15 mouse cellular contexts compared by ENCODE assay signal in genomic region chr4:76218065-76218464, GRCm38 (mm10).
"Had no signal": no experiment of that assay in that cellular context is flagged by ENCODE, and none has a peak within 500 bp of the region (broad histone marks: within the 10 kb centered on the region; RNA-seq: fewer than 3 reads in every experiment).

No protein-coding gene starts in this region.

- ATAC-seq: intestine, postnatal 0 days had no signal

- H3K36me3 ChIP-seq: liver, embryonic 13.5 days; midbrain, embryonic 12.5 days; stomach, embryonic 15.5 days had no signal

- DNase-seq: kidney, adult 2 months; kidney, postnatal 25 days; layer of hippocampus, adult 9-11 months; liver, embryonic 13.5 days; lung, adult 2 months; lung, postnatal 14 days; lung, postnatal 4 days; right cerebral cortex, postnatal 25 days; spleen, adult 18-20 months; thymus, postnatal 25 days had no signal

- H3K27me3 ChIP-seq: liver, embryonic 13.5 days; midbrain, embryonic 12.5 days; stomach, embryonic 15.5 days had no signal

- H3K27ac ChIP-seq: kidney, postnatal 0 days; layer of hippocampus, adult 2 months; liver, embryonic 13.5 days; midbrain, embryonic 12.5 days; stomach, embryonic 15.5 days had no signal

- H3K4me1 ChIP-seq: liver, embryonic 13.5 days; midbrain, embryonic 12.5 days; stomach, embryonic 15.5 days had no signal

- H3K9ac ChIP-seq: liver, embryonic 13.5 days; midbrain, embryonic 12.5 days; stomach, embryonic 15.5 days had no signal

- H3K4me2 ChIP-seq: liver, embryonic 13.5 days; midbrain, embryonic 12.5 days; stomach, embryonic 15.5 days had no signal

- H3K9me3 ChIP-seq: liver, embryonic 13.5 days; midbrain, embryonic 12.5 days; stomach, embryonic 15.5 days had no signal

- H3K4me3 ChIP-seq: layer of hippocampus, adult 2 months; liver, embryonic 13.5 days; midbrain, embryonic 12.5 days; stomach, embryonic 15.5 days had no signal
